Mouse (Mus musculus) heart, adult 2 months (tissue): ENCODE results near the gene Acadvl.

Experiments used
- CTCF ChIP-seq: fragments of 200-600 bp; IDR thresholded peaks from 2 replicates; pipeline ENCODE4 v1.8.1; 2022; ENCODE audit warnings: antibody characterized with exemption, mild to moderate bottlenecking, moderate library complexity
- POLR2A ChIP-seq: fragments of 200-500 bp; IDR thresholded peaks from 2 replicates; pipeline ENCODE4 v1.6.1; 2011; ENCODE audit warnings: mild to moderate bottlenecking, low read depth, low read length, control low read depth; ENCODE audit not compliant: insufficient read depth

DNA sequence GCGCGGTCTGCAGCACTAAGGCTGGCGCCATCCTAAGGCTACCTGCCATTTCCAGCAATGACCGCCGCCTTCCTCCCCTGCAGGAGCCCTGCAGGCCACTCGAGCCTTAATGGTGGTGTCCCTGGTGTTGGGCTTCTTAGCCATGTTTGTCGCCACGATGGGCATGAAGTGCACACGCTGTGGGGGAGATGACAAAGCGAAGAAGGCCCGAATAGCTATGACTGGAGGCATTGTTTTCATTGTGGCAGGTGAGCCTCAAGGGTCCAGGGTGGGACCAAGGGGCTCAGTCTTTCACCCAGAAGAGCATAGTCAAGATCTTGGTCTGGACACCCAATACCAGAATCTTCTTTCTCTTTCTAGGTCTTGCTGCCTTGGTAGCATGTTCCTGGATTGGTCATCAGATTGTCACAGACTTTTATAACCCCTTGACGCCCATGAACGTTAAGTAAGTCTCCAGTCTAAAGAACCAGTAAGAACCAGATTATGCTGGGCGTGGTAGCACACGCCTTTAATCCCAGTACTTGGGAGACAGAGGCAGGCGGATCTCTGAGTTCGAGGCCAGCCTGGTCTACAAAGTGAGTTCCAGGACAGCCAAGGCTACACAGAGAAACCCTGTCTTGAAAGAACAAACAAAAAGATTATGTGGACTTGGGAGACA is 48.2 kb downstream of the Acadvl start:
- TF ChIP-seq CTCF (no peak), POLR2A (no peak; the same call in 1 of the 2 replicates)
